In the genomic region with DNA sequence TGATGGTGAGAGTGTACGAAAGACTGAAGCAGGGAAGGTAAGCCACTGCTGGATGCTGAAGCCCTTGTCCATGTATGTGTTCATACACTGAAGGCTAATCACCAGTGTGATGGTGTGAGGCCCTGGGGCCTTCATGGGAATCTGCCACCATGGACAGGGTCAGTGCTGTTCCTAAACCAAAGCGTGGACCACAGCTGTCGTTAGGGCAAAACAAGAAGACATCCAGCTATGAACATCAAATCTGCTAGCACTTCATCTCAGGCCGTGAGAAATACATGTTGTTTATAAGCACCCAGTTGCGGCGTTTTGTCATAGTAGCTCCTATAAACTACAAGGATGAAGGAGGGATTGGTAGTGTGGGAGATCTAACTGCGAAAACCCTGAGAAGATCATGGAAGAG, we compare ENCODE assay signal across 18 mouse cellular contexts.
"Had no signal": no experiment of that assay in that cellular context is flagged by ENCODE, and none has a peak within 500 bp of the region (broad histone marks: within the 10 kb centered on the region; RNA-seq: fewer than 3 reads in every experiment).

No protein-coding gene starts in this region.

- H3K4me3 ChIP-seq: intestine, embryonic 15.5 days; kidney, embryonic 15.5 days; left cerebral cortex, adult 2 months; limb, embryonic 12.5 days; liver, embryonic 12.5 days; liver, embryonic 15.5 days had no signal

- H3K4me1 ChIP-seq: kidney, embryonic 15.5 days; liver, embryonic 12.5 days; liver, embryonic 15.5 days had no signal

- H3K36me3 ChIP-seq: intestine, embryonic 15.5 days; limb, embryonic 12.5 days had no signal

- H3K27me3 ChIP-seq: intestine, embryonic 15.5 days; kidney, embryonic 15.5 days; liver, embryonic 12.5 days; liver, embryonic 15.5 days had no signal

- ATAC-seq: intestine, embryonic 15.5 days; liver, embryonic 12.5 days had no signal

- H3K4me2 ChIP-seq: intestine, embryonic 15.5 days; kidney, embryonic 15.5 days; liver, embryonic 12.5 days; liver, embryonic 15.5 days; midbrain, embryonic 11.5 days had no signal

- H3K9me3 ChIP-seq: intestine, embryonic 15.5 days; kidney, embryonic 15.5 days; limb, embryonic 12.5 days; liver, embryonic 12.5 days; liver, embryonic 15.5 days had no signal

- H3K9ac ChIP-seq: intestine, embryonic 15.5 days; kidney, embryonic 15.5 days; limb, embryonic 12.5 days; liver, embryonic 12.5 days; liver, embryonic 15.5 days had no signal

- DNase-seq: kidney, adult 11 months; kidney, adult 8-10 months; kidney, postnatal 10 days; kidney, postnatal 36 days; liver; midbrain, embryonic 14.5 days; right cerebral cortex, adult 18-20 months; right cerebral cortex, postnatal 14 days; thymus, adult 2 months; thymus, postnatal 25 days had no signal

- H3K27ac ChIP-seq: intestine, embryonic 15.5 days; kidney, embryonic 15.5 days; left cerebral cortex, adult 2 months; limb, embryonic 12.5 days; liver, embryonic 12.5 days; liver, embryonic 15.5 days; stomach, postnatal 0 days had no signal
